Mouse (Mus musculus) kidney, adult 8-10 months (tissue): ENCODE measurements around the gene 4933402N03Rik.
A peak's percentile ranks its signal among the peaks of the same experiment; 100 is the strongest.

ENCODE experiments used
- DNase-seq, 2 experiments: peaks; one replicate each; pipeline ENCODE4 v3.0.0; 2022

The 4933402N03Rik gene

GRCm38 (mm10) chr7:131146214-131146613, at the start of gene 4933402N03Rik:
Gene 4933402N03Rik, minus strand, starts transcription at chr7:131146314.
- no peak for DNase-seq

- no peak for DNase-seq
Observed at GRCm38 (mm10) chr7:131187996-131188395, 41.9 kb upstream of the 4933402N03Rik start.

GRCm38 (mm10) chr7:131187047-131187446, 40.9 kb upstream of the 4933402N03Rik start:
- no peak for DNase-seq

- DNase-seq: no peak
Observed at GRCm38 (mm10) chr7:131184339-131184738, 38.2 kb upstream of the 4933402N03Rik start.

- peak in 1 of 2 experiments; percentile 20 for DNase-seq
Observed at GRCm38 (mm10) chr7:131182685-131183084, 36.6 kb upstream of the 4933402N03Rik start.

- DNase-seq: no peak
Observed at GRCm38 (mm10) chr7:131174121-131174520, 28.0 kb upstream of the 4933402N03Rik start, which contains the start of gene 5430419D17Rik. Gene 5430419D17Rik, plus strand, starts transcription at chr7:131174402.

GRCm38 (mm10) chr7:131169099-131169498, 23.0 kb upstream of the 4933402N03Rik start:
- DNase-seq: no peak

GRCm38 (mm10) chr7:131167771-131168170, 21.7 kb upstream of the 4933402N03Rik start:
- DNase-seq: no peak

DNA sequence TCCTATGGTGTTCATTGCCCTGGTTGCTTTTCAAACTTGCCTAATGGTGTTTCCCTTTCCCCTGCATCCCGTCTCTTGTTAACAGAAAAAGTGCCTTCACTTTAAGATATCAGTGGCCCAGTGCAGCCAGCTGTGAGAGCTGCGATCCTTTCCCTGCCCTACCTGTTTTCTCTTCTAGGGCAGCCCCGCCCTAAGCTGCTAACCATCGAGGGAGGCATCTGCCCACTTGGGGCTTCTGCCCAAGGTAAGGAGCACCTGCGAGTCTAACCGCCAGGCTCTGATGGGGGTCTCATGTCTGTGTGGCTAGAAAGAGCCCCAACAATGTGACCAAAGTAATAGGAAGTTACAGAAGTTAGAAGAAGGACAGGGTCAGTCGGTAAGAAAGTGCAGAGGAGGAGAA, 16.1 kb upstream of the 4933402N03Rik start:
- DNase-seq: no peak

DNA sequence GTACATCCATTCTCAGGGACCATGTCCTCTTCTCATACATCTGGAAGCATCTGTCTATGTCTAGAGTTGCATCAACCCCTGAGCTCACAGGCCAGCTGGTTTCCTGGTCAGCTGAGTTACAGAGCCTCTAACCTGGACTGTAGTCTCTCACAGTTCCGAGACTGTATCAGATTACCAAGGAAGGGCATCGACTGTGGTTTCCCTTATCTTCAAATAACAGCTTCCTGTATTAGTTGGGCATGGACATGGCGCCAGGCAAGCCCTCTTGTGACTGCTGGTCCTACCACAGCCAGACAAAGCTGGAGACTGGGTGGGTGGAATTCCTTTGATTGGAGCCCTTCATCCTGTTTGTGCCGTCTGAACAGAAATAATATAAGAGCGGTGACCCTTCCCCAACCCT, 6.9 kb upstream of the 4933402N03Rik start:
- DNase-seq: no peak

DNA sequence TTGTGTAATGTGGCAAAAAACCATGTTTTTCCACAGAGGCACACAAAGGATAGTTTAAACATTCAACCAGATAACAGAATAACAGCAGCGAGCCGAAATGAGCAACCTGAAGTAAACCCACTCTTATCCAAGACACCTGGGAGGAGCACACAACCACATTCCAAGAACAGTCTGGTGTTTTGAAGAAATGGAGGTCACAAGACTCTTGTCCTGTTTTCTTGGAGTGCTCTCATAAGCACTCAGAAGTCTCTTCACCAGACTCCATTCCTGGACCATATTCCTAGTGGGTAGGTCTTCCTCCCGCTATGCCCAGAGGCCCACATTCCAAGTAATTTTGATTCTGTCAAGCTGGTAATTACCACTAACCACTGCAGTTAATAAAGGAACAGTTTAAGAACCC, 4.1 kb upstream of the 4933402N03Rik start:
- DNase-seq: no peak

GRCm38 (mm10) chr7:131133181-131133580, 12.9 kb downstream of the 4933402N03Rik start:
- no peak for DNase-seq

DNA sequence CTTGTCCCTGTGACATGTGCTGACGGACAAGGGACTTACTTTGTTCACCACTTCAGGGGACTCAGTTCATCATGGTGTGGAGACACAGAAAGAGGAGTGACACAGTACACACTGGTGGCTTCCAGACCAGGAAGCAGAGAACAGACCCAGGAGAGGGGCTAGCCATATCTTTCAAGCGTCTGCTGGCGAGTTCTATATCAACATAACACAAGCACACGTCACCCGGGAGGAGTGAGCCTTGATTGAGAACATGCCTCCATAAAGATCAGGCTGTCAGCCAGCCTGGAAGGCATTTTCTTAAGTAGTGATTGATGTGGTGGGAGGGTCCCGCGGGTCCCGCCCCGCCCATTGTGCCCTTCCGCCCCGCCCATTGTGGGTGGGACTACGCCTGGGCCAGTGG, 16.1 kb downstream of the 4933402N03Rik start:
- DNase-seq: no peak

- DNase-seq: no peak
Observed at GRCm38 (mm10) chr7:131122210-131122807, 23.8 kb downstream of the 4933402N03Rik start.

GRCm38 (mm10) chr7:131114434-131114833, 31.7 kb downstream of the 4933402N03Rik start:
- DNase-seq: no peak

DNA sequence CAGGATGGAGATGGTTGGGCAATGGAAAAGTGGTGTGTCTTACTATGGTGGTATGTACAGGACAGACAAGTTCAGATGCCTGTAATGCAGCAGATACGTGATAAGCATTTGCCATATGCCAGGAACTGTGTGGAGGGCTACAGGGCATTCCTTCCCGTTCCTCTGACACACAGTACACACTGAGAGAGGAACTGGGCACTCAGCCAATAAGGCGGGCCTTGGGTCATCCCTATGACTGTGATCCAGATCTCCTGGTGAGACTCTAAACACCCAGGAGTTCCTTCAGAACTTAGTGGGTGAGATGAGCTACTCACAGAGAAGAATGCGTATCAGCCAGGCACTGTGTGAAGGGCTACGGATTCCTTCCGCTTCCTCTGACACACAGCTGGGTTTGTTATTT, 32.4 kb downstream of the 4933402N03Rik start:
- no peak for DNase-seq

- DNase-seq: peak; percentile 24 to 59
Observed at GRCm38 (mm10) chr7:131112486-131112885, 33.6 kb downstream of the 4933402N03Rik start.
